Mouse (Mus musculus) myocyte (in vitro differentiated cells): ENCODE measurements at regions not wholly inside any gene's neighbourhood (a gene's known extent, or its start where the extent isn't known, plus 50 kb on each side); places are given as distances from the start of the nearest gene placed in this dataset.

Experiments
- H3K27me3 ChIP-seq: one replicate; pipeline ENCODE4 v1.6.1; 2011; ENCODE audit not compliant: control insufficient read depth, insufficient read depth, insufficient read length
- H3K36me3 ChIP-seq: one replicate; pipeline ENCODE4 v1.6.1; 2011; ENCODE audit not compliant: control insufficient read depth, insufficient read depth
- H3K4me2 ChIP-seq: one replicate; pipeline ENCODE4 v1.6.1; 2011; ENCODE audit warnings: low read depth, control low read depth
- H3K4me3 ChIP-seq: one replicate; pipeline ENCODE4 v1.5.1; 2011; ENCODE audit warnings: mild to moderate bottlenecking, control low read depth, moderate library complexity
- H3K79me2 ChIP-seq: one replicate; pipeline ENCODE4 v1.6.1; 2011; ENCODE audit not compliant: control insufficient read depth, insufficient read depth
- H3ac ChIP-seq: one replicate; pipeline ENCODE4 v1.6.1; 2011; ENCODE audit not compliant: control insufficient read depth, insufficient read length
- CEBPB ChIP-seq: IDR thresholded peaks from 2 replicates; pipeline ENCODE4 v1.6.1; 2011; ENCODE audit warnings: mild to moderate bottlenecking, moderate library complexity; ENCODE audit not compliant: poor library complexity, insufficient read depth, severe bottlenecking
- E2F4 ChIP-seq: IDR thresholded peaks from one replicate; pipeline ENCODE4 v1.6.1; 2011; ENCODE audit warnings: mild to moderate bottlenecking, control low read depth, moderate library complexity; ENCODE audit not compliant: insufficient read depth
- MAX ChIP-seq: IDR thresholded peaks from one replicate; pipeline ENCODE4 v1.6.1; 2011; ENCODE audit warnings: low read depth, mild to moderate bottlenecking, control low read depth
- MYOD1 ChIP-seq, 3 experiments: IDR thresholded peaks; one replicate each; pipeline ENCODE4 v1.6.1; 2011; ENCODE audit warnings: control low read depth in 2 of 3, low read depth in 2 of 3, mild to moderate bottlenecking in 2 of 3, moderate library complexity in 1 of 3; ENCODE audit not compliant: insufficient read length in 2 of 3, control insufficient read depth in 1 of 3
- MYOG ChIP-seq, 3 experiments: IDR thresholded peaks; one replicate each; pipeline ENCODE4 v1.6.1; 2011; ENCODE audit warnings: control low read depth in 2 of 3, low read depth in 2 of 3, mild to moderate bottlenecking in 2 of 3; ENCODE audit not compliant: insufficient read length in 2 of 3, control insufficient read depth in 1 of 3, insufficient read depth in 1 of 3
- POLR2A ChIP-seq: IDR thresholded peaks from one replicate; pipeline ENCODE4 v1.6.1; 2011; ENCODE audit warnings: low read depth, mild to moderate bottlenecking, control low read depth, moderate library complexity; ENCODE audit not compliant: insufficient read length
- POLR2AphosphoS2 ChIP-seq: IDR thresholded peaks from one replicate; pipeline ENCODE4 v1.6.1; 2011; ENCODE audit warnings: low read depth, control low read depth; ENCODE audit not compliant: insufficient read length
- REST ChIP-seq: IDR thresholded peaks from one replicate; pipeline ENCODE4 v1.6.1; 2011; ENCODE audit warnings: mild to moderate bottlenecking, control low read depth, moderate library complexity; ENCODE audit not compliant: insufficient read depth, insufficient read length
- SRF ChIP-seq: IDR thresholded peaks from one replicate; pipeline ENCODE4 v1.6.1; 2011; ENCODE audit warnings: low read depth; ENCODE audit not compliant: control insufficient read depth, insufficient read length
- TCF12 ChIP-seq: IDR thresholded peaks from one replicate; pipeline ENCODE4 v1.6.1; 2011; ENCODE audit warnings: mild to moderate bottlenecking, control low read depth; ENCODE audit not compliant: poor library complexity, insufficient read depth, severe bottlenecking
- TCF3 ChIP-seq: IDR thresholded peaks from one replicate; pipeline ENCODE4 v1.6.1; 2011; ENCODE audit warnings: low read depth, control low read depth; ENCODE audit not compliant: insufficient read length
- USF1 ChIP-seq: IDR thresholded peaks from one replicate; pipeline ENCODE4 v1.6.1; 2011; ENCODE audit warnings: low read depth, mild to moderate bottlenecking, control low read depth, moderate library complexity

- TF ChIP-seq SRF (no peak), MYOD1 (IDR thresholded peaks at IDR 0.05; ENCODE audit: control insufficient read depth in 1 of 3, insufficient read length in 2 of 3, low read depth in 2 of 3) (no peak), TCF12 (no peak), POLR2AphosphoS2 (no peak), USF1 (no peak), MAX (no peak), E2F4 (no peak), MYOG (IDR thresholded peaks at IDR 0.05; ENCODE audit: control insufficient read depth in 1 of 3, insufficient read depth in 1 of 3, insufficient read length in 2 of 3, low read depth in 2 of 3) (no peak), TCF3 (no peak), CEBPB (no peak)
Observed at GRCm38 (mm10) chr7:138489471-138489870, 91.9 kb upstream of the Tcerg1l start.

GRCm38 (mm10) chr7:138488201-138488720 lies 90.7 kb upstream of the Tcerg1l start:
- Histone ChIP-seq H3K4me2 (no peak overlapping the region), H3ac (no peak overlapping the region), H3K79me2 (no peaks in the 10 kb centered on the region), H3K27me3 (no peaks in the 10 kb centered on the region), H3K36me3 (no peaks in the 10 kb centered on the region), H3K4me3 (no peak overlapping the region)
- TF ChIP-seq MYOG (IDR thresholded peaks at IDR 0.05; ENCODE audit: control insufficient read depth in 1 of 3, insufficient read depth in 1 of 3, insufficient read length in 2 of 3, low read depth in 2 of 3) = no peak
- TF ChIP-seq POLR2A = no peak
- no peak for TF ChIP-seq TCF3
- no peak for TF ChIP-seq CEBPB
- no peak for TF ChIP-seq MYOD1 (IDR thresholded peaks at IDR 0.05; ENCODE audit: control insufficient read depth in 1 of 3, insufficient read length in 2 of 3, low read depth in 2 of 3)
- TF ChIP-seq REST = no peak
- no peak for TF ChIP-seq MAX
- no peak for TF ChIP-seq SRF
- no peak for TF ChIP-seq TCF12
- TF ChIP-seq E2F4 = no peak
- no peak for TF ChIP-seq POLR2AphosphoS2

More at GRCm38 (mm10) chr7:138489471-138489870, 91.9 kb upstream of the Tcerg1l start:
- no peaks in the 10 kb centered on the region for H3K79me2 ChIP-seq
- H3K27me3 ChIP-seq = no peaks in the 10 kb centered on the region
- no peak overlapping the region for H3K4me3 ChIP-seq
- H3ac ChIP-seq = no peak overlapping the region
- no peak overlapping the region for H3K4me2 ChIP-seq
- no peaks in the 10 kb centered on the region for H3K36me3 ChIP-seq

- no peak overlapping the region for H3K4me2 ChIP-seq
- no peaks in the 10 kb centered on the region for H3K36me3 ChIP-seq
- H3ac ChIP-seq = no peak overlapping the region
- no peak for TF ChIP-seq SRF
- no peak for TF ChIP-seq POLR2AphosphoS2
- no peak for TF ChIP-seq TCF3
- no peak for TF ChIP-seq MYOG (IDR thresholded peaks at IDR 0.05; ENCODE audit: control insufficient read depth in 1 of 3, insufficient read depth in 1 of 3, insufficient read length in 2 of 3, low read depth in 2 of 3)
- TF ChIP-seq CEBPB = no peak
- no peak for TF ChIP-seq MAX
- TF ChIP-seq USF1 = no peak
- no peak for TF ChIP-seq MYOD1 (IDR thresholded peaks at IDR 0.05; ENCODE audit: control insufficient read depth in 1 of 3, insufficient read length in 2 of 3, low read depth in 2 of 3)
- TF ChIP-seq POLR2A = no peak
- no peak for TF ChIP-seq REST
- TF ChIP-seq E2F4 = no peak
- TF ChIP-seq TCF12 = no peak
- H3K4me3 ChIP-seq = no peak overlapping the region
- no peaks in the 10 kb centered on the region for H3K27me3 ChIP-seq
- no peaks in the 10 kb centered on the region for H3K79me2 ChIP-seq
Observed at GRCm38 (mm10) chr7:138472891-138473455, 75.4 kb upstream of the Tcerg1l start.

GRCm38 (mm10) chr7:138472371-138472770 lies 74.8 kb upstream of the Tcerg1l start:
- H3K4me2 ChIP-seq = no peak overlapping the region
- no peaks in the 10 kb centered on the region for H3K27me3 ChIP-seq
- no peak overlapping the region for H3ac ChIP-seq
- H3K36me3 ChIP-seq = no peaks in the 10 kb centered on the region
- H3K4me3 ChIP-seq = no peak overlapping the region
- no peaks in the 10 kb centered on the region for H3K79me2 ChIP-seq
- TF ChIP-seq REST (no peak), TCF3 (no peak), POLR2A (no peak), POLR2AphosphoS2 (no peak), USF1 (no peak)

GRCm38 (mm10) chr7:138469211-138469610 lies 71.7 kb upstream of the Tcerg1l start:
- Histone ChIP-seq H3K4me2 (no peak overlapping the region), H3ac (no peak overlapping the region), H3K36me3 (no peaks in the 10 kb centered on the region), H3K79me2 (no peaks in the 10 kb centered on the region), H3K4me3 (no peak overlapping the region), H3K27me3 (no peaks in the 10 kb centered on the region)
- TF ChIP-seq USF1 (no peak), CEBPB (no peak), REST (no peak), SRF (no peak), E2F4 (no peak), POLR2AphosphoS2 (no peak)
